Mouse (Mus musculus): ENCODE results near the gene Tent2. TPM values are rescaled to one million over a fixed set of nuclear protein-coding genes. Genes with fewer than 3 reads are reported as not detected.
"Not testable (repeated sequence)": the region's sequence is repeated elsewhere in the genome, so short reads cannot be mapped to it uniquely, and the experiment has no call there.

The Tent2 gene
- polyA plus RNA-seq, 1 experiment from 2014 or later = 70.5 TPM

- no peaks in the 10 kb centered on the region for H3K27me3 ChIP-seq
- peaks cover 13% of the 10 kb centered on the region; the same call in 1 of the 2 replicates for H3K36me3 ChIP-seq
- H3K27ac ChIP-seq = no peak overlapping the region
- WGBS = 86% methylated on average over 3 of the region's 3 CpGs
- ATAC-seq (ENCODE audit: insufficient number of reproducible peaks, insufficient read depth, low FRiP score, low TSS enrichment, low read depth) = no peak
- no peak overlapping the region for H3K4me3 ChIP-seq (replicated peaks)
- no peak overlapping the region for H3K9ac ChIP-seq (replicated peaks)
- no peaks in the 10 kb centered on the region for H3K9me3 ChIP-seq
- H3K4me2 ChIP-seq = no peak overlapping the region
- peaks cover 11% of the 10 kb centered on the region for H3K4me1 ChIP-seq (replicated peaks)
Observed at GRCm38 (mm10) chr13:93188738-93189137, 3.4 kb downstream of the Tent2 start.

GRCm38 (mm10) chr13:93187792-93188191, 4.4 kb downstream of the Tent2 start:
- not testable (repeated sequence) for ATAC-seq (ENCODE audit: insufficient number of reproducible peaks, insufficient read depth, low FRiP score, low TSS enrichment, low read depth)
- WGBS = 95% methylated on average over 5 of the region's 5 CpGs
- H3K36me3 ChIP-seq = peaks cover 22% of the 10 kb centered on the region

GRCm38 (mm10) chr13:93180351-93180750, 11.8 kb downstream of the Tent2 start:
- WGBS = 97% methylated on average over 1 of the region's 1 CpGs

More at GRCm38 (mm10) chr13:93187792-93188191, 4.4 kb downstream of the Tent2 start:
- H3K27me3 ChIP-seq; H3K9me3 ChIP-seq; H3K9ac ChIP-seq (replicated peaks); H3K27ac ChIP-seq; H3K4me2 ChIP-seq; H3K4me3 ChIP-seq (replicated peaks): not testable (repeated sequence)
- H3K4me1 ChIP-seq (replicated peaks) = peaks cover 11% of the 10 kb centered on the region

GRCm38 (mm10) chr13:93179522-93179921, 12.7 kb downstream of the Tent2 start:
- no peak overlapping the region for H3K9ac ChIP-seq (replicated peaks)
- H3K4me2 ChIP-seq = no peak overlapping the region
- H3K27me3 ChIP-seq = no peaks in the 10 kb centered on the region
- H3K4me3 ChIP-seq (replicated peaks) = no peak overlapping the region
- H3K36me3 ChIP-seq = peaks cover 53% of the 10 kb centered on the region
- no peak for ATAC-seq (ENCODE audit: insufficient number of reproducible peaks, insufficient read depth, low FRiP score, low TSS enrichment, low read depth)
- no peaks in the 10 kb centered on the region for H3K4me1 ChIP-seq (replicated peaks)
- no peak overlapping the region for H3K27ac ChIP-seq
- no peaks in the 10 kb centered on the region for H3K9me3 ChIP-seq
- 90% methylated on average over 2 of the region's 2 CpGs for WGBS

More at GRCm38 (mm10) chr13:93180351-93180750, 11.8 kb downstream of the Tent2 start:
- no peaks in the 10 kb centered on the region for H3K4me1 ChIP-seq (replicated peaks)
- no peak overlapping the region for H3K4me2 ChIP-seq
- H3K9ac ChIP-seq (replicated peaks) = no peak overlapping the region
- ATAC-seq (ENCODE audit: insufficient number of reproducible peaks, insufficient read depth, low FRiP score, low TSS enrichment, low read depth) = no peak
- no peak overlapping the region for H3K27ac ChIP-seq
- H3K9me3 ChIP-seq = no peaks in the 10 kb centered on the region
- peaks cover 48% of the 10 kb centered on the region for H3K36me3 ChIP-seq
- no peaks in the 10 kb centered on the region for H3K27me3 ChIP-seq
- no peak overlapping the region for H3K4me3 ChIP-seq (replicated peaks)

- ATAC-seq (ENCODE audit: insufficient number of reproducible peaks, insufficient read depth, low FRiP score, low TSS enrichment, low read depth) = no peak
- no peaks in the 10 kb centered on the region for H3K27me3 ChIP-seq
Observed at GRCm38 (mm10) chr13:93177571-93177970, 14.6 kb downstream of the Tent2 start.

GRCm38 (mm10) chr13:93163303-93163702, 28.9 kb downstream of the Tent2 start:
- peaks cover 43% of the 10 kb centered on the region for H3K36me3 ChIP-seq
- no peaks in the 10 kb centered on the region for H3K4me1 ChIP-seq (replicated peaks)
- no peaks in the 10 kb centered on the region for H3K9me3 ChIP-seq
- no peaks in the 10 kb centered on the region for H3K27me3 ChIP-seq
- no peak overlapping the region for H3K4me3 ChIP-seq (replicated peaks)
- no peak overlapping the region for H3K9ac ChIP-seq (replicated peaks)
- WGBS = 94% methylated on average over 4 of the region's 4 CpGs
- no peak overlapping the region for H3K27ac ChIP-seq
- no peak overlapping the region for H3K4me2 ChIP-seq
- ATAC-seq (ENCODE audit: insufficient number of reproducible peaks, insufficient read depth, low FRiP score, low TSS enrichment, low read depth) = no peak

More at GRCm38 (mm10) chr13:93177571-93177970, 14.6 kb downstream of the Tent2 start:
- Histone ChIP-seq H3K9ac (replicated peaks) (no peak overlapping the region), H3K4me3 (replicated peaks) (no peak overlapping the region), H3K4me2 (no peak overlapping the region), H3K36me3 (peaks cover 49% of the 10 kb centered on the region), H3K27ac (no peak overlapping the region), H3K4me1 (replicated peaks) (no peaks in the 10 kb centered on the region), H3K9me3 (no peaks in the 10 kb centered on the region)

- Histone ChIP-seq H3K4me1 (replicated peaks) (no peaks in the 10 kb centered on the region), H3K27ac (no peak overlapping the region), H3K36me3 (peaks cover 48% of the 10 kb centered on the region), H3K27me3 (no peaks in the 10 kb centered on the region), H3K4me2 (no peak overlapping the region), H3K4me3 (replicated peaks) (no peak overlapping the region), H3K9ac (replicated peaks) (no peak overlapping the region), H3K9me3 (no peaks in the 10 kb centered on the region)
- no peak for ATAC-seq (ENCODE audit: insufficient number of reproducible peaks, insufficient read depth, low FRiP score, low TSS enrichment, low read depth)
Observed at GRCm38 (mm10) chr13:93162456-93162855, 29.7 kb downstream of the Tent2 start.

- no peaks in the 10 kb centered on the region for H3K4me1 ChIP-seq (replicated peaks)
- 92% methylated on average over 6 of the region's 6 CpGs for WGBS
- H3K9ac ChIP-seq (replicated peaks) = no peak overlapping the region
- peaks cover 32% of the 10 kb centered on the region for H3K36me3 ChIP-seq
- no peak overlapping the region for H3K4me2 ChIP-seq
- no peak overlapping the region for H3K27ac ChIP-seq
- no peak for ATAC-seq (ENCODE audit: insufficient number of reproducible peaks, insufficient read depth, low FRiP score, low TSS enrichment, low read depth)
- no peaks in the 10 kb centered on the region for H3K27me3 ChIP-seq
- H3K4me3 ChIP-seq (replicated peaks) = no peak overlapping the region
- no peaks in the 10 kb centered on the region for H3K9me3 ChIP-seq
Observed at GRCm38 (mm10) chr13:93158261-93158660, 33.9 kb downstream of the Tent2 start.

GRCm38 (mm10) chr13:93153280-93153679, 38.9 kb downstream of the Tent2 start:
- H3K27me3 ChIP-seq = no peaks in the 10 kb centered on the region
- H3K4me2 ChIP-seq = no peak overlapping the region
- WGBS = 95% methylated on average over 1 of the region's 1 CpGs
- no peak overlapping the region for H3K27ac ChIP-seq
- H3K9ac ChIP-seq (replicated peaks) = no peak overlapping the region
- no peak overlapping the region for H3K4me3 ChIP-seq (replicated peaks)
- ATAC-seq (ENCODE audit: insufficient number of reproducible peaks, insufficient read depth, low FRiP score, low TSS enrichment, low read depth) = no peak
- no peaks in the 10 kb centered on the region for H3K4me1 ChIP-seq (replicated peaks)
- peaks cover 42% of the 10 kb centered on the region for H3K36me3 ChIP-seq
- no peaks in the 10 kb centered on the region for H3K9me3 ChIP-seq

- Histone ChIP-seq H3K36me3 (peaks cover 14% of the 10 kb centered on the region; the same call in 1 of the 2 replicates), H3K9me3 (no peaks in the 10 kb centered on the region), H3K27me3 (no peaks in the 10 kb centered on the region), H3K4me2 (peak within 1 kb of the TSS; percentile 90), H3K27ac (0 out of 2 replicates have a peak within 1 kb of the TSS, but pooled peaks have one; percentile 25), H3K4me1 (replicated peaks) (peaks cover 13% of the 10 kb centered on the region), H3K4me3 (replicated peaks) (peak within 1 kb of the TSS; percentile 54), H3K9ac (replicated peaks) (peak within 1 kb of the TSS; percentile 68)
- 1% methylated on average over 45 of the region's 45 CpGs for WGBS
- ATAC-seq (ENCODE audit: insufficient number of reproducible peaks, insufficient read depth, low FRiP score, low TSS enrichment, low read depth) = peak; percentile 91
Observed at GRCm38 (mm10) chr13:93144336-93145167, 47.6 kb downstream of the Tent2 start, which contains the start of gene Cmya5. Gene Cmya5 (minus strand): TSS chr13:93144724.

- Histone ChIP-seq H3K36me3 (peaks cover 7% of the 10 kb centered on the region; the same call in 1 of the 2 replicates), H3K4me2 (peak overlapping the region; percentile 90), H3K27ac (no peak overlapping the region), H3K9me3 (no peaks in the 10 kb centered on the region), H3K27me3 (no peaks in the 10 kb centered on the region), H3K4me3 (replicated peaks) (peak overlapping the region; percentile 54), H3K9ac (replicated peaks) (peak overlapping the region; percentile 68), H3K4me1 (replicated peaks) (peaks cover 13% of the 10 kb centered on the region)
- ATAC-seq (ENCODE audit: insufficient number of reproducible peaks, insufficient read depth, low FRiP score, low TSS enrichment, low read depth) = no peak; the same call in 1 of the 2 replicates
- 17% methylated on average over 11 of the region's 11 CpGs for WGBS
Observed at GRCm38 (mm10) chr13:93143819-93144283, 48.3 kb downstream of the Tent2 start.

All from limb, embryonic 12.5 days (tissue).